Mouse (Mus musculus) subcutaneous adipose tissue, adult 2 months (tissue): ENCODE data around the gene Stk11ip. TPM values are rescaled to one million over a fixed set of nuclear protein-coding genes. Genes with fewer than 3 reads are reported as not detected.

ENCODE experiments used
- polyA plus RNA-seq: library from polyadenylated mRNA; depleted of rRNA; stranded (reverse); fragments of >200 nt; gene quantifications from 2 replicates; pipeline ENCODE4 v1.2.3, GENCODE M21; 2012; ENCODE audit warnings: low replicate concordance; rRNA removed

Gene Stk11ip
- polyA plus RNA-seq, result 21.2 and 34.0 TPM in 2 replicates

GRCm38 (mm10) chr1:75521321-75522031 lies at the start of gene Stk11ip:
TSS of gene Stk11ip (plus strand) at chr1:75521529.

GRCm38 (mm10) chr1:75478916-75479634 lies 42.3 kb upstream of the Stk11ip start, which contains the start of the genes Chpf and Tmem198:
TSS of gene Chpf (minus strand) at chr1:75479307.
TSS of gene Tmem198 (plus strand) at chr1:75479532.

GRCm38 (mm10) chr1:75505956-75506831 lies 15.1 kb upstream of the Stk11ip start, which contains the start of gene Obsl1:
TSS of gene Obsl1 (minus strand) at chr1:75506452.

GRCm38 (mm10) chr1:75507006-75507405 lies 14.3 kb upstream of the Stk11ip start, which contains the start of gene Inha:
TSS of gene Inha (plus strand) at chr1:75507077.

GRCm38 (mm10) chr1:75545965-75546956 lies 24.9 kb downstream of the Stk11ip start, which contains the start of gene Slc4a3:
TSS of gene Slc4a3 (plus strand) at chr1:75546266.

Other genes starting within 250 kb of the Stk11ip start
- not detected in 2 replicates for gene Resp18, start 243.1 kb upstream of the Stk11ip start, polyA plus RNA-seq
- gene Dnpep, start 203.5 kb upstream of the Stk11ip start, polyA plus RNA-seq, result 152 and 178 TPM in 2 replicates
- gene Des, start 161.2 kb upstream of the Stk11ip start, polyA plus RNA-seq, result 47.0 and 310 TPM in 2 replicates
- 20.5 and 125 TPM in 2 replicates for gene Speg, start 146.2 kb upstream of the Stk11ip start, polyA plus RNA-seq
- gene Gmppa, start 85.6 kb upstream of the Stk11ip start, polyA plus RNA-seq, result 134 and 167 TPM in 2 replicates
- 0.09 and 0.51 TPM in 2 replicates for gene Asic4, start 71.1 kb upstream of the Stk11ip start, polyA plus RNA-seq
- 83.3 and 185 TPM in 2 replicates for gene Chpf, start 42.2 kb upstream of the Stk11ip start, polyA plus RNA-seq
- 2.2 and 3.9 TPM in 2 replicates for gene Tmem198, start 42.0 kb upstream of the Stk11ip start, polyA plus RNA-seq
- 15.6 and 98.4 TPM in 2 replicates for gene Obsl1, start 15.1 kb upstream of the Stk11ip start, polyA plus RNA-seq
- gene Inha, start 14.5 kb upstream of the Stk11ip start, polyA plus RNA-seq, result 4.4 and 20.8 TPM in 2 replicates
- 18.1 and 52.3 TPM in 2 replicates for gene Slc4a3, start 24.7 kb downstream of the Stk11ip start, polyA plus RNA-seq